Mouse (Mus musculus) liver, adult 2 months (tissue): Measurements from ENCODE around the gene Pltp. TPM values are rescaled to one million over a fixed set of nuclear protein-coding genes. Genes with fewer than 3 reads are reported as not detected.

Experiments used
- DNase-seq: peaks from one replicate; pipeline ENCODE4 v3.0.0-alpha.2; 2011; ENCODE audit warnings: low read depth, low spot score; ENCODE audit errors: extremely low read depth
- H3K27ac ChIP-seq: fragments of 200-500 bp; replicated peaks from 2 replicates; pipeline ENCODE4 v1.5.1; 2012; ENCODE audit warnings: low read depth, mild to moderate bottlenecking, control low read depth, inconsistent platforms, low read length; ENCODE audit not compliant: insufficient read depth
- H3K27me3 ChIP-seq: fragments of 200-500 bp; 2 replicates; pipeline ENCODE4 v1.6.1; 2012; ENCODE audit warnings: mild to moderate bottlenecking, moderate library complexity, low read length, inconsistent platforms; ENCODE audit not compliant: control insufficient read depth, insufficient read depth
- H3K36me3 ChIP-seq: fragments of 200-500 bp; 2 replicates; pipeline ENCODE4 v1.6.1; 2012; ENCODE audit warnings: low read length, inconsistent platforms; ENCODE audit not compliant: control insufficient read depth, insufficient read depth
- H3K4me1 ChIP-seq: fragments of 200-500 bp; 2 replicates; pipeline ENCODE4 v1.6.1; 2011; ENCODE audit warnings: low read length; ENCODE audit not compliant: control insufficient read depth, insufficient read depth
- H3K4me3 ChIP-seq: fragments of 200-500 bp; 2 replicates; pipeline ENCODE4 v1.5.1; 2011; ENCODE audit warnings: low read depth, mild to moderate bottlenecking, control low read depth, low read length, moderate library complexity; ENCODE audit not compliant: insufficient read depth
- H3K79me2 ChIP-seq: fragments of 200-500 bp; 2 replicates; pipeline ENCODE4 v1.6.1; 2012; ENCODE audit warnings: inconsistent platforms, mild to moderate bottlenecking, low read length, moderate library complexity; ENCODE audit not compliant: control insufficient read depth, insufficient read depth
- H3K9ac ChIP-seq: fragments of 200-500 bp; 2 replicates; pipeline ENCODE4 v1.6.1; 2012; ENCODE audit warnings: low read depth, mild to moderate bottlenecking, control low read depth, inconsistent platforms, low read length
- CTCF ChIP-seq: fragments of 200-500 bp; IDR thresholded peaks from 2 replicates; pipeline ENCODE4 v1.5.1; 2011; ENCODE audit warnings: low read depth, low read length, control low read depth
- POLR2A ChIP-seq: fragments of 200-500 bp; IDR thresholded peaks from 2 replicates; pipeline ENCODE4 v1.6.1; 2011; ENCODE audit warnings: low read length, control low read depth; ENCODE audit not compliant: insufficient read depth; ENCODE audit errors: extremely low read depth
- WGBS: fragments of 180-500 bp; shearing (Covaris S2); methylation state at CpG from one replicate; pipeline ENCODE4 v1.1.7; 2018; 5-methylcytosine and 5-hydroxymethylcytosine counted together
- polyA plus RNA-seq: library from polyadenylated mRNA; depleted of rRNA; stranded (reverse); fragments of >200 nt; gene quantifications from 2 replicates; pipeline ENCODE4 v1.2.3, GENCODE M21; 2012
- total RNA-seq: library from RNA; depleted of rRNA; stranded (reverse); fragments of >200 nt; gene quantifications from 2 replicates; pipeline ENCODE4 v1.2.3, GENCODE M21; 2014

Gene Pltp
- total and polyA plus RNA-seq, 2 experiments = 22.1 to 92.8 TPM

DNA sequence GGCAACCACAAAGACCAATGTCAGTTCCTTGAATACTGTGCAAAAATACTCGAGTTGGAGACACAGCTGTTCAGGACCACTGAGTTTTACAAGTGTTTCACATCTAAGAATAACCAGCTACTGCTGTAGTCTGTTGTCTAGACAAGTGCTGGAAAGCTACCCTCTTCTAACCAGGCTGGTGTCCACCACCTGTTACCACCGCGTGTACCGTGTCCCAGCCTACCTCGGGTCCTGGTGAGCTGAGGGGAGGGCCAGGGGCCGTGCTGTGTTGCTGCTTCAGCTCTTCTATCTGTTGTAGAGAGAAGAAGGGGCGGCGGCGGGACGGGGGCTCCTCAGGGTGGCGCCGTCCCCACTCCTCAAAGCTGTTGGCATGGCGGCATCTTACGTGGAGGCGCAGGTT, 41.5 kb upstream of the Pltp start:
- Histone ChIP-seq H3K36me3 (peaks cover 30% of the 10 kb centered on the region), H3K4me3 (no peak overlapping the region), H3K9ac (no peak overlapping the region), H3K4me1 (no peaks in the 10 kb centered on the region), H3K79me2 (no peaks in the 10 kb centered on the region), H3K27ac (no peak overlapping the region), H3K27me3 (no peaks in the 10 kb centered on the region)
- no peak for DNase-seq
- TF ChIP-seq CTCF (no peak), POLR2A (no peak)
- WGBS = 93% methylated on average over 15 of the region's 15 CpGs

DNA sequence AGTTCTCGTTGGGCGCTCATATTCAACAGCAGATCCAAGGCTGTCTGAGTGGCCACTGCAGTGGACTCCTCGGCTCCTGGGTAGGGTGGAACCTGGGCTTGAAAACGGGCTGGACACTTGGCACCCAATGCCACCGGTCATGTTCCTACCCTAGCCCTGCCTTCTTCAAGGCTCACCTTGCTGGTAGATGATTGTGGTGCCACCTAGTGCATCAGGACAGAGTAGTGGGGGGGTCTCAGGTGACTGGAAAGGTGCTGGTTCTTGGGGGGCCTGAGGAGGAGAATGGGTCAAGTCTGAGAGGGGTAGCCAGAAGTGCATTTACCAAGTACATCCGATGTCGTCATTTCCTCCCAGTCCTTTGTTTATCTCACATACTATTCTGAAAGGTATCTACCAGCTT, 40.5 kb upstream of the Pltp start:
- H3K4me3 ChIP-seq = no peak overlapping the region
- 93% methylated on average over 7 of the region's 7 CpGs for WGBS
- H3K27me3 ChIP-seq = no peaks in the 10 kb centered on the region
- H3K36me3 ChIP-seq = peaks cover 36% of the 10 kb centered on the region
- no peak overlapping the region for H3K9ac ChIP-seq
- no peaks in the 10 kb centered on the region for H3K79me2 ChIP-seq
- DNase-seq = no peak
- H3K4me1 ChIP-seq = no peaks in the 10 kb centered on the region
- TF ChIP-seq POLR2A (no peak), CTCF (no peak)
- H3K27ac ChIP-seq = no peak overlapping the region

DNA sequence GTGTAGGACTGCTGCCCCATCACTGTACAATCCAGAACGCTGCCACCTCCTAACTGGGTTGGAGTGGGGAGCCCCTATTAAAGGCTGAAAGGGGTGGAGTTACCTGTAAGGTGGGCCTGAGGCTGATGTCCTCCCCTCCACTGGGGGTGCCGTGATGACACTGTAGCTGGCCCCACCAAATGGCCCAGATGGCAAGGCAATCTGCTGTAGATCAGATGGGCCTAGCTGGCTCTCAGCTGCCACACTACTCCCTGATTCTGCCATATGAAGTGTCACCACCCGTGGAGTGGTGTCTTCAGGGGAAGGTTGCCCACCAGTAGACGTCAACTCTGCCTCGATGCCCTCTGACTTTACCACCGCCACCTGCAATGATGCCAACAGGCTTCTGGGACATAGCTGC, 38.4 kb upstream of the Pltp start:
- DNase-seq = no peak
- Histone ChIP-seq H3K27me3 (no peaks in the 10 kb centered on the region), H3K27ac (no peak overlapping the region), H3K9ac (no peak overlapping the region), H3K4me3 (no peak overlapping the region), H3K79me2 (no peaks in the 10 kb centered on the region), H3K36me3 (peaks cover 37% of the 10 kb centered on the region), H3K4me1 (peaks cover 2% of the 10 kb centered on the region; the same call in 1 of the 2 replicates)
- TF ChIP-seq POLR2A (no peak), CTCF (no peak)
- whole genome bisulfite sequencing = 97% methylated on average over 6 of the region's 6 CpGs

DNA sequence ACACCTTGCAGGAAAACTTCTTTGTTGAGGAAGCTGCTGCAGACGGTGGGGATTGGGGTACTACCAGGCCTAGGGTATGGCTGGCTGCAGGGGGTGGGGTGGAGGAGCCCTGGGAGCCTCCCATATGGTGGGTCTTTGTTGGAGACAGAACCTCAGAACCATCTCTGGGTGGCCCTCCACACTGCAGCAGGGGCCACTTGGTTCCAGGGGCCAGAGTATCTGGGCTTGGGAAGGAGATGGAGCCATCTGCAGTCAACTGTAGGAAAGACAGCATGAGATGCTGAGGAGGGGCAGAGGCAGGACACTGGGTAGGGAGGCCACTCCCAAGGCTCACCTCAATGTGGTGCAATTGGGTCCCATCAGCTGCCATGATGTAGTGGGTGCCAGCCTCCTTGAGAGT, 37.1 kb upstream of the Pltp start:
- 74% methylated on average over 1 of the region's 1 CpGs for WGBS
- TF ChIP-seq POLR2A = no peak
- TF ChIP-seq CTCF = no peak
- peaks cover 34% of the 10 kb centered on the region for H3K36me3 ChIP-seq
- H3K27ac ChIP-seq = no peak overlapping the region
- no peak for DNase-seq
- H3K4me3 ChIP-seq = no peak overlapping the region
- H3K9ac ChIP-seq = no peak overlapping the region
- peaks cover 2% of the 10 kb centered on the region; the same call in 1 of the 2 replicates for H3K4me1 ChIP-seq
- no peaks in the 10 kb centered on the region for H3K79me2 ChIP-seq
- no peaks in the 10 kb centered on the region for H3K27me3 ChIP-seq

DNA sequence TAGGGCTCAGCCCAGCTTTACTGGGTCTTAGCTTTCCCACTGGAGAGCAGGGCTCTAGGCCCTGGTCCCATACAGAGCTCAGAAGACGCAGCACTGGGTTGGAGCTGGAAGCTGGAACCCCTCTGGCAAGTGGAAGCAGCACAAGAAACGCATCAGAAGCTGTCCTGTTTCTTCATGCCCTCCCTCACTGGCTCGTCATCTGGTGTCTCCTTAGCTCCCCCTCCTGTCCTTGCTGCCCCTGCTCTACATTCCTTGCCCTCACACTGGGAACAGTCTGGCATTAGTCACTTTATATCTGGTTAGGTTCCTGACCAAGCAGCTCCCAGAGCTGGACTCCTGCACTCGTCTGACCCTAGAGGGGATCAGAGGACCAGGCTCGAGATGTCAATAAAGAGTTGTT, 36.5 kb upstream of the Pltp start:
- WGBS = 81% methylated on average over 5 of the region's 5 CpGs
- peaks cover 30% of the 10 kb centered on the region; the same call in 1 of the 2 replicates for H3K36me3 ChIP-seq
- no peak for DNase-seq

DNA sequence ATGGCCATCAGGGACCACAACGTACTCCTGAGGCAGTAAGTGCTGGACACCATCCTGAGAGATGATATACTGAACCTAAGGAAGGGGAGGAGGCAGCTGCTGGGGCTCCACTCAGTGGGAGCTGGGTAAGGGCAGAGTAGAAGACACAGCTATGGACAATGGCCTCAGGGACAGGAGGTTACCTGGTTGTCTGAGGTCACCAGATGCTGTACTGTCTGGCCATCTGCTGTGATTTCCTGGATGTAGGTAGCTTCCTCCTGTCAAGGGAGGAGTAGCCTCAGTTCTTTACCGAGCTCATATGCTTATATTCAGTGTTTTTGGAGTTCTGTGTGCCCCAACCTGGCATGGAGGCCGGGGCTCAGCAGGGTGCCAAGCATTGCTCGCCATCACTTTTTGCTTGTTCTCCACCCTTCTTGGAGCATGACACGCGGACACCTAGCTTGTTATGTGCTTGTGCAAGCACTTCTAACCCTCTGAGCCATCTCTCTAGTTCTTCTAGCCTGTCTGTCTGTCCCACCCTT, 35.2 kb upstream of the Pltp start:
- H3K9ac ChIP-seq = no peak overlapping the region
- no peaks in the 10 kb centered on the region for H3K79me2 ChIP-seq
- peaks cover 26% of the 10 kb centered on the region; the same call in 1 of the 2 replicates for H3K36me3 ChIP-seq
- WGBS = 87% methylated on average over 6 of the region's 6 CpGs
- no peak overlapping the region for H3K4me3 ChIP-seq
- no peaks in the 10 kb centered on the region for H3K27me3 ChIP-seq
- H3K4me1 ChIP-seq = peaks cover 2% of the 10 kb centered on the region; the same call in 1 of the 2 replicates
- TF ChIP-seq CTCF = no peak
- TF ChIP-seq POLR2A = no peak
- DNase-seq = no peak
- H3K27ac ChIP-seq = no peak overlapping the region

More for the DNA sequence above, 36.5 kb upstream of the Pltp start:
- TF ChIP-seq CTCF = no peak
- no peak for TF ChIP-seq POLR2A
- no peaks in the 10 kb centered on the region for H3K27me3 ChIP-seq
- H3K9ac ChIP-seq = no peak overlapping the region
- H3K79me2 ChIP-seq = no peaks in the 10 kb centered on the region
- H3K4me1 ChIP-seq = peaks cover 2% of the 10 kb centered on the region; the same call in 1 of the 2 replicates
- H3K4me3 ChIP-seq = no peak overlapping the region
- H3K27ac ChIP-seq = no peak overlapping the region
